Mouse (Mus musculus) Patski (cell line): ENCODE measurements around the gene Fam167b. TPM values are rescaled to one million over a fixed set of nuclear protein-coding genes. Genes with fewer than 3 reads are reported as not detected.
"Not testable (repeated sequence)": the region's sequence is repeated elsewhere in the genome, so short reads cannot be mapped to it uniquely, and the experiment has no call there.

ENCODE experiments used
- ATAC-seq: fragments of 100-300 bp; one replicate; pipeline ENCODE4 v1.8.0; 2021
- CTCF ChIA-PET: fragments of 350-600 bp; sonication (Branson Sonifier 250); formaldehyde crosslinking; loops from one replicate; lab custom pipeline; 2022; ENCODE audit warnings: inconsistent platforms; lab: Charles Lee
- POLR2A ChIA-PET: fragments of 350-600 bp; sonication (Branson Sonifier 250); formaldehyde crosslinking; loops from one replicate; lab custom pipeline; 2022; ENCODE audit warnings: antibody characterized with exemption, inconsistent platforms; lab: Charles Lee
- DNase-seq: peaks from one replicate; pipeline ENCODE4 v3.0.0-alpha.2; 2011; ENCODE audit warnings: low read depth, low spot score
- H3K27me3 ChIP-seq: fragments of 371-371 bp; one replicate; pipeline ENCODE4 v1.5.1; 2021
- CTCF ChIP-seq: fragments of 100-300 bp; IDR thresholded peaks from one replicate; pipeline ENCODE4 v1.5.1; 2021
- in situ Hi-C: fragments of 300-500 bp; cut with MboI; formaldehyde crosslinking; loops from 3 replicates; pipeline ENCODE4 v1.11.1; 2018; ENCODE audit warnings: low pct_unique_long_range_greater_than_20kb, mixed read lengths
- polyA plus RNA-seq: library from polyadenylated mRNA; unstranded; gene quantifications from one replicate; pipeline ENCODE4 v1.2.3, GENCODE M21; 2021

Gene Fam167b
- polyA plus RNA-seq, 1 experiment from 2014 or later = not detected

DNA sequence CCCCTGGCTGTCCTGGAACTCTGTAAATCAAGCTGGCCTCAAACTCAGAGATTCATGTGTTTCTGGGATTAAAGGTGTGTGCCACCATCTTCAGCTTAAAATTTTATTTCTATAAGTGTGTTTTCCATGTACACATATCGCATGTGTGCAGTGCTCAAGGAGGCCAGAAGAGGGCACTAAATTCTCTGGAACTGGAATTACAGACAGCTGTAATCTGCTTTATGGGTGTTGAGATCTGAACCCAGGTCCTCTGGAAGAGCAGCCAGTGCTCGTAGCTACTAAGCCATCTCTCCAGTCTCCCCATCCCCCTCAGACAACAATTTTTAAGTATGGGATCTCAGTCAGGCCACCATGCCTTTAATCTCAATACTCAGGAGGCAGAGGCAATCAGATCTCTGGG is 29.0 kb downstream of the Fam167b start:
- peak; percentile 9 for TF ChIP-seq CTCF
- POLR2A ChIA-PET = no interaction called here

DNA sequence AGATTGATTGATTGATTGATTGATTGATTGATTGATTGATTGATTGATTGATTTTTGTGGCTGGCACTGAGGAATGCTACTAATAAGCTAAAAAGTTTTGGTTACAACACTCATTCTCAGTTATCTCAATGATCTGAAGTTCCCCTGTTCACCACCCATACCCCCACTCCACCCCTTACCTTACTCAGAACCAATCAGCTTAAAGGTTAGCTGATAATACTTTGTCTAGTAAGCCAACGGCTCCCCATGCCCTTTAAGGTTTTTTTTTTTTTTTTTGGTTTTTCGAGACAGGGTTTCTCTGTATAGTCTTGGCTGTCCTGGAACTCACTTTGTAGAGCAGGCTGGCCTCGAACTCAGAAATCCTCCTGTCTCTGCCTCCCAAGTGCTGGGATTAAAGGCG is 30.7 kb downstream of the Fam167b start:
- POLR2A ChIA-PET, H3K27me3 ChIP-seq, in situ Hi-C loops, DNase-seq, ATAC-seq, CTCF ChIA-PET: not testable (repeated sequence)

More for the DNA sequence above, 29.0 kb downstream of the Fam167b start:
- H3K27me3 ChIP-seq = no peaks in the 10 kb centered on the region
- DNase-seq (no peak), ATAC-seq (no peak)
- CTCF ChIA-PET = interaction anchor here (1.2 kb wide), 1 partner anchor 59 kb away, joined by 4 read pairs; no protein-coding TSS in a partner anchor
- in situ Hi-C loops = no loop called here

DNA sequence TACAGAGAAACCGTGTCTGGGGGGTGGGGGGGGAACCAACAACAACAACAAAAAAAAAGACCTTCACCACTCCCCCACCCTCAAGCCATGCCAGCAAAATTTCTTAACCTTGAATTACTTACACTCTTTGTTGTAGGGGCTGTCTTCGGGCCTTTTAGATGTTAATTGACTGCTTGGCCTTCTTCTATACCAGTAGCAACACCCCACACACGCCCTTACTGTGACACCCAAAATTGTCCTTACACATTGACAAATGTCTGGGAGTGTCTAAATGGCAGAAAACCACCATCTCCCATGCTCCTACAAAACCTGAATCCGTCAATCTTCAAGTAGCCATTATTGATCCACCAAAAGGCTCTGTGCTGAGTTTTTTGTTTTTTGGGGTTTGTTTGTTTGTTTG is 34.2 kb downstream of the Fam167b start:
- ChIA-PET CTCF (no interaction called here), POLR2A (no interaction called here)
- in situ Hi-C loops = loop anchor here (5.0 kb wide), 1 partner anchor 43 kb away; no protein-coding TSS in a partner anchor
- no peaks in the 10 kb centered on the region for H3K27me3 ChIP-seq
- ATAC-seq (no peak), DNase-seq (no peak)
- no peak for TF ChIP-seq CTCF

DNA sequence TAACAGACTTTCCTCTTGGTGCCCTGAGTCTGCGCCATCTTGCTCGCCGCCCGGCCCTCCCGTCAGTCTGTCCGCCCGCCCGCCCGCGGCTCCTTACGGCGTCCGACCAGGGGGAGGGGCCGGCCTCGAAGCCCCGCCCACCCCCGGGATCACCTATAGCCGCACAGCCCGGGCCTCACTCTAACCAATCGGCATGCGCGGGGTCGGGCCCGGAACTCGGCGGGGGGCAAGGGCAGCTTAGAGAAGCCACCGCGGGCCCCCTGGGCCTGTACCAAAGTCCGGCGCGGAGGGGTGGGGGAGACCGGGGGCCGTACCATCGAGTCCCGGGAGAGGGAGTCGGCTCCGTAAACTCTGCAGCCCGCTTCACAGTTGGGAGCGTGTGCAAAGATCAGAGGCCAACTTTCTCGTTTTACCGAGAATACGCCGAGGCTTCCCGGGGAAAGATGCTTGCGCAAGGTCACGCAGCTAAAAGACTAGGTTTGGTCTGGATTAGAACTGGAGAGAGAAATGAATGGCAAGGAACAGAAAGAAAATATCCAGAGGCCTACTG is 35.7 kb downstream of the Fam167b start, which contains the start of gene Hdac1:
Hdac1 (minus strand) TSS at position 122 of the 550 bp plus-strand sequence.
- POLR2A ChIA-PET = interaction anchor here (1.0 to 1.2 kb wide), 2 partner anchors 12 to 34 kb away, joined by 3 to 4 read pairs; no protein-coding TSS in a partner anchor
- peak; percentile 91 for ATAC-seq
- CTCF ChIA-PET = interaction anchor here (1.2 to 1.4 kb wide), 2 partner anchors 10 to 66 kb away, joined by 3 to 4 read pairs; no protein-coding TSS in a partner anchor
- no peaks in the 10 kb centered on the region for H3K27me3 ChIP-seq
- in situ Hi-C loops = loop anchor here (5.0 kb wide), 1 partner anchor 45 kb away; no protein-coding TSS in a partner anchor
- no peak for TF ChIP-seq CTCF
- DNase-seq = peak; percentile 47

DNA sequence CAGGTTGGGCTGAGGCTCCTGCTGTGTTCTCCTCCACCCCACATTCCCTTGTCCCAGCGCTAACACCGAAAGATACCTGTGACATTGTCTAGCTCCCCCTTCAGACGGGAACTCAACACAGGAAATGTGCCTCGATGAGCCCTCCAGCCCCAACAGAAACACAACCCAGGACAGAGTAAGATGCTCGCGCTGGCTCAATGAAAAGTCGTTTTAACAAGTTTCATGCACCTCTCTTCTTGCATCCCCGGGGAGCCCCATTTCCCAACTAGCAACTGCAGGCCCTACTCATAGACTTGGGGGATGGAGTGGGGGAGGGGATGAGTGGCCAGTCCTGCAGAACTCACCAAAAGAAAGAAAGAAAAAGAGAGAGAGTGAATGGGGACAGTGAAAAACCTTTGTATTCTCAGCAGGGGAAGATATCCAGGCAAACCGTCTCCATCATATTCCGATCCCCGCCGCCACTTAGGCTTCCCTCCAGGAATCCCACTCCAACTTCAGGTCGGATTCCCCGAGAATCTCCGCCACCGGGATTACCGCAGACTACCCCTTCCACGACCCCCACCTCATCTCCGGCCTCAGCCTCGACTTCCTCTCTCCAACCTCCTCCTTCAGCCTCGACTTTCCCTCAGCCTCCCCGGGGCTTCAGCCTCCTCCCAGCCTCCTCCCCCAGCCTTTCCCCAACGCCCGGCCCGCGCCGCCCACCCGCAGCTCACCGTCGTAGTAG is 36.3 kb downstream of the Fam167b start:
- H3K27me3 ChIP-seq = no peaks in the 10 kb centered on the region
- TF ChIP-seq CTCF = peak; percentile 56
- in situ Hi-C loops = loop anchor here (5.0 kb wide), 1 partner anchor 45 kb away; no protein-coding TSS in a partner anchor
- POLR2A ChIA-PET = interaction anchor here (1.0 to 1.2 kb wide), 2 partner anchors 13 to 35 kb away, joined by 3 to 4 read pairs; no protein-coding TSS in a partner anchor
- ATAC-seq = peak; percentile 10
- no peak for DNase-seq
- CTCF ChIA-PET = interaction anchor here (1.0 to 1.4 kb wide), 3 partner anchors 9 to 66 kb away, joined by 3 to 4 read pairs (median 3); no protein-coding TSS in a partner anchor

DNA sequence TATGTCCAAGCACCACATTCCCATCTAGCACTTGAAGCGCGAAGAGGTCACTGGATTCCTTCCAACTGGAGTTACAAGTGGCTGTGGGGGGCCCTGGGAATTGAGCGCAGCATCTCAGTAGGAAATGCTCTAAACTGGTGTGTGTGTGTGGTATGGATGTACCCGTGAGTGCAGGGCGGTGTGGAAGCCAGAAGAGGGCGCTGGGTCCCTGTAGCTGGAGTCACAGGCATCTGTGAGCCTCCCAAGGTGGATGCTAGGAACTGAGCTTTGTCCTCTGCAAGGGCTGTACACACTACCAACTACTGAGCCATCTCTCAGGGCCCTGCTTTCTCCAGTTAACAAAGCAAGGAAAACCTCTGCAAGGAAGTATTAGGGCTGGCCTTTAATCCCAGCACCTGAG is 38.3 kb downstream of the Fam167b start:
- ChIA-PET CTCF (no interaction called here), POLR2A (no interaction called here)
- DNase-seq = no peak
- in situ Hi-C loops = loop anchor here (5.0 kb wide), 1 partner anchor 47 kb away; no protein-coding TSS in a partner anchor
- H3K27me3 ChIP-seq = no peaks in the 10 kb centered on the region
- no peak for ATAC-seq
- peak; percentile 47 for TF ChIP-seq CTCF

DNA sequence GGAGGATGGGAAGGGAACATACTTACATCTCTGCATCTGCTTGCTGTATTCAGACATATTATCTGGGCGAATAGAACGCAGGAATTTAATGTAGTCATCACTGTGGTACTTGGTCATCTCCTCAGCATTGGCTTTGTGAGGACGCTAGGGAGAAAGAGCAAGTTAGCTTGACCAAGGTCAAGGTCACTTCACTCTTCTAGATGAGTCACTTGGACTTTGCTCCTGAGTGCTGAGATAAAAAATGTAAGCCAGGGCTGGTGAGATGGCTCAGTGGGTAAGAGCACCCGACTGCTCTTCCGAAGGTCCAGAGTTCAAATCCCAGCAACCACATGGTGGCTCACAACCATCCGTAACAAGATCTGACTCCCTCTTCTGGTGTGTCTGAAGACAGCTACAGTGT is 49.4 kb downstream of the Fam167b start:
- in situ Hi-C loops, ATAC-seq, DNase-seq, POLR2A ChIA-PET, CTCF ChIA-PET, H3K27me3 ChIP-seq: not testable (repeated sequence)

Other genes with a start within 250 kb of the Fam167b start
- gene Rbbp4, start 243.2 kb downstream of the Fam167b start, polyA plus RNA-seq = 150 TPM
- 68.4 TPM for gene Zbtb8os, start 242.9 kb downstream of the Fam167b start, polyA plus RNA-seq
- 3.3 TPM for gene Zbtb8a, start 200.4 kb downstream of the Fam167b start, polyA plus RNA-seq
- 0.17 TPM for gene Zbtb8b, start 137.7 kb downstream of the Fam167b start, polyA plus RNA-seq
- gene Bsdc1, start 117.0 kb downstream of the Fam167b start, polyA plus RNA-seq = 40.4 TPM
- gene Tssk3, start 87.5 kb downstream of the Fam167b start, polyA plus RNA-seq = not detected
- not detected for gene Fam229a, start 87.4 kb downstream of the Fam167b start, polyA plus RNA-seq
- 115 TPM for gene Marcksl1, start 65.0 kb downstream of the Fam167b start, polyA plus RNA-seq
- gene Hdac1, start 35.8 kb downstream of the Fam167b start, polyA plus RNA-seq = 59.7 TPM
- 0.12 TPM for gene Lck, start 4.9 kb downstream of the Fam167b start, polyA plus RNA-seq
- gene Eif3i, start 22.1 kb upstream of the Fam167b start, polyA plus RNA-seq = 139 TPM
- gene Tmem234, start 22.1 kb upstream of the Fam167b start, polyA plus RNA-seq = 79.8 TPM
- gene Dcdc2b, start 35.7 kb upstream of the Fam167b start, polyA plus RNA-seq = 0.47 TPM
- gene Iqcc, start 40.5 kb upstream of the Fam167b start, polyA plus RNA-seq = 13.3 TPM
- gene Ccdc28b, start 45.4 kb upstream of the Fam167b start, polyA plus RNA-seq = 18.1 TPM
- gene Txlna, start 62.5 kb upstream of the Fam167b start, polyA plus RNA-seq = 51.2 TPM
- gene Kpna6, start 94.2 kb upstream of the Fam167b start, polyA plus RNA-seq = 43.9 TPM
- gene Tmem39b, start 118.3 kb upstream of the Fam167b start, polyA plus RNA-seq = 7.8 TPM
- gene Khdrbs1, start 163.8 kb upstream of the Fam167b start, polyA plus RNA-seq = 95.2 TPM
- gene Ptp4a2, start 232.7 kb upstream of the Fam167b start, polyA plus RNA-seq = 92.4 TPM